Mouse (Mus musculus) liver, postnatal 0 days (tissue): Measurements from ENCODE around the gene Pde4d.

ENCODE experiments used
- CTCF ChIP-seq: sonication (generic); IDR thresholded peaks from 2 replicates; pipeline ENCODE4 v1.5.1; 2016; ENCODE audit warnings: antibody characterized with exemption, low read depth
- EP300 ChIP-seq: IDR thresholded peaks from 2 replicates; pipeline ENCODE4 v1.6.1; 2016; ENCODE audit warnings: antibody characterized with exemption, low read depth, mild to moderate bottlenecking

GRCm38 (mm10) chr13:108541488-108541887, 91.7 kb downstream of the Pde4d start:
- TF ChIP-seq CTCF (no peak), EP300 (no peak)
